Mouse (Mus musculus) layer of hippocampus, adult 6 months (tissue): ENCODE results near the gene Ssx9. TPM values are rescaled to one million over a fixed set of nuclear protein-coding genes. Genes with fewer than 3 reads are reported as not detected.

Experiments used
- long read RNA-seq, 2 experiments: library from polyadenylated mRNA; unstranded; transcript quantifications; one replicate each; pipeline ENCODE4 v2.0.0; 2019 to 2020
- polyA plus RNA-seq: library from polyadenylated mRNA; unstranded; fragments of <200 nt; fragmentation: Nextera tagmentation; gene quantifications from 2 replicates; pipeline ENCODE4 v1.2.3, GENCODE M21; 2021

The Ssx9 gene
- polyA plus RNA-seq, result not detected in 2 replicates
- long read RNA-seq, experiment 1, result 0 reads
- long read RNA-seq, experiment 2, result 0 reads

DNA sequence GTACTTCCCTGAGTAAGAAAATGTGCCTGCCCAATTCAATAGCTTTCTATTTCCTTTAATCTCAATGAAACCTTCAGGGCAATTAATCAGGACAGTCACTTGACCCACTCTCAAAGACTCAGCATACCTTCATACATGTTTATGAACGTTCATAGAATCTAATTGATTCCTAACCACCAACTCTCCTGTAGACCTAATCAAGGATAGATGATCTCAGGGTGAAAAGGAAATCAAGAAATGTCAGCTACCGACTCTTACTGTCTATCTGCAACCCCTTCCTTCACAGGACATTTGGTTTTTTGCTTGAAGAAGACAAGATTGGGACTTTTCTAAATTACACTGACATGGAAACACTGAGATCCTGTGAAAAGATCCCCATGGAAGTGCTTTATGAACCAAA, at the start of gene Ssx9:
Gene Ssx9 (plus strand): TSS at position 301 of the 400 bp plus-strand sequence.

GRCm38 (mm10) chrX:8803391-8803790, 55.2 kb downstream of the Ssx9 start, which contains the start of gene Ssxb5:
Gene Ssxb5, plus strand, starts transcription at chrX:8803691.

Other genes starting within 250 kb of the Ssx9 start
- not detected in 2 replicates for gene Gm14459, start 223.5 kb upstream of the Ssx9 start, polyA plus RNA-seq
- gene Ssxb6, start 200.2 kb upstream of the Ssx9 start, polyA plus RNA-seq, result not detected in 2 replicates
- not detected in 2 replicates for gene Ssxb3, start 156.6 kb upstream of the Ssx9 start, polyA plus RNA-seq
- not detected in 2 replicates for gene Ssxb8, start 57.6 kb upstream of the Ssx9 start, polyA plus RNA-seq
- gene Ssxb5, start 55.3 kb downstream of the Ssx9 start, polyA plus RNA-seq, result not detected in 2 replicates
- gene Gm6592, start 95.6 kb downstream of the Ssx9 start, polyA plus RNA-seq, result not detected in 2 replicates
- gene Gm5751, start 125.8 kb downstream of the Ssx9 start, polyA plus RNA-seq, result not detected in 2 replicates
- 5.2 and 6.2 TPM in 2 replicates for gene B630019K06Rik, start 143.9 kb downstream of the Ssx9 start, polyA plus RNA-seq
- not detected in 2 replicates for gene Fthl17b, start 214.5 kb downstream of the Ssx9 start, polyA plus RNA-seq
- gene Fthl17c, start 228.1 kb downstream of the Ssx9 start, polyA plus RNA-seq, result not detected in 2 replicates
- not detected in 2 replicates for gene Fthl17d, start 238.3 kb downstream of the Ssx9 start, polyA plus RNA-seq